Mouse (Mus musculus): ENCODE measurements at regions not wholly inside any gene's neighbourhood (a gene's known extent, or its start where the extent isn't known, plus 50 kb on each side); places are given as distances from the start of the nearest gene placed in this dataset.
"Not testable (repeated sequence)": the region's sequence is repeated elsewhere in the genome, so short reads cannot be mapped to it uniquely, and the experiment has no call there.

GRCm38 (mm10) chr8:34287801-34288200 is 176.3 kb upstream of the Gm10131 start:
- DNase-seq, result no peak

- no peak for DNase-seq
Measured at GRCm38 (mm10) chr8:34284576-34284975, 173.0 kb upstream of the Gm10131 start.

GRCm38 (mm10) chr8:34280433-34280832 is 168.9 kb upstream of the Gm10131 start:
- no peak for DNase-seq

GRCm38 (mm10) chr8:34275977-34276660 is 164.6 kb upstream of the Gm10131 start:
- DNase-seq, result no peak

- not testable (repeated sequence) for DNase-seq
Measured at GRCm38 (mm10) chr8:34274796-34275195, 163.3 kb upstream of the Gm10131 start.

- no peak for DNase-seq
Measured at GRCm38 (mm10) chr8:34274171-34274570, 162.6 kb upstream of the Gm10131 start.

GRCm38 (mm10) chr8:34269848-34270247 is 158.3 kb upstream of the Gm10131 start:
- DNase-seq, result no peak

GRCm38 (mm10) chr8:34268806-34269520 is 157.4 kb upstream of the Gm10131 start:
- DNase-seq, result peak in 1 of 2 experiments; percentile 10

- DNase-seq, result no peak
Measured at GRCm38 (mm10) chr8:34254978-34255377, 143.4 kb upstream of the Gm10131 start.

GRCm38 (mm10) chr8:34251934-34252333 is 140.4 kb upstream of the Gm10131 start:
- no peak for DNase-seq

GRCm38 (mm10) chr8:34239346-34239900 is 127.9 kb upstream of the Gm10131 start:
- no peak for DNase-seq

GRCm38 (mm10) chr8:34233705-34234104 is 122.2 kb upstream of the Gm10131 start:
- DNase-seq, result peak; percentile 83 to 90

- DNase-seq, result no peak
Measured at GRCm38 (mm10) chr8:34229477-34229876, 117.9 kb upstream of the Gm10131 start.

- peak; percentile 51 to 62 for DNase-seq
Measured at GRCm38 (mm10) chr8:34225011-34225890, 113.7 kb upstream of the Gm10131 start.

- DNase-seq, result no peak
Measured at GRCm38 (mm10) chr8:34222187-34222586, 110.7 kb upstream of the Gm10131 start.

All from cerebellum, postnatal 10 days (tissue).